Mouse (Mus musculus): ENCODE data around the gene Tmbim1.
"Not testable (repeated sequence)": the region's sequence is repeated elsewhere in the genome, so short reads cannot be mapped to it uniquely, and the experiment has no call there.

Gene Tmbim1

DNA sequence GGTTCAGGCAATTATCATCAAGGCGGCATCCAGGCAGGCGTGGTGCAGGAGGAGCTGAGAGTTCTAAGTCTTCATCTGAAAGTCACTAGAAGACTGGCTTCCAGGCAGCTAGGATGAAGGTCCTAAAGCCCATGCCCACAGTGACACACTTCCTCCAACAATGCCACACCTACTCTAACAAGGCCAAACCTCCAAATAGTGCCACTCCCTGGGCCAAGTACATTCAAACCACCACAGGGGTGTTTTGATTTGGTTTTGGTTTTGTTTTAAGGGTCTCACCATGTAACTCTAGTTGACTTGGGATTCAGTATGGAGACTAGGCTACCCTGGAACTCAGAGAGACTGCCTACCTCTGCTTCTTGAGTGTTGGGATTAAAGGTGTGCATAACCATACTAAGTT lies at the start of gene Tmbim1:
Gene Tmbim1 (minus strand): TSS at position 101 of the 400 bp plus-strand sequence.
- peak; percentile 89 for DNase-seq

GRCm38 (mm10) chr1:74353453-74354229 lies 48.2 kb upstream of the Tmbim1 start:
- no peak for DNase-seq

DNA sequence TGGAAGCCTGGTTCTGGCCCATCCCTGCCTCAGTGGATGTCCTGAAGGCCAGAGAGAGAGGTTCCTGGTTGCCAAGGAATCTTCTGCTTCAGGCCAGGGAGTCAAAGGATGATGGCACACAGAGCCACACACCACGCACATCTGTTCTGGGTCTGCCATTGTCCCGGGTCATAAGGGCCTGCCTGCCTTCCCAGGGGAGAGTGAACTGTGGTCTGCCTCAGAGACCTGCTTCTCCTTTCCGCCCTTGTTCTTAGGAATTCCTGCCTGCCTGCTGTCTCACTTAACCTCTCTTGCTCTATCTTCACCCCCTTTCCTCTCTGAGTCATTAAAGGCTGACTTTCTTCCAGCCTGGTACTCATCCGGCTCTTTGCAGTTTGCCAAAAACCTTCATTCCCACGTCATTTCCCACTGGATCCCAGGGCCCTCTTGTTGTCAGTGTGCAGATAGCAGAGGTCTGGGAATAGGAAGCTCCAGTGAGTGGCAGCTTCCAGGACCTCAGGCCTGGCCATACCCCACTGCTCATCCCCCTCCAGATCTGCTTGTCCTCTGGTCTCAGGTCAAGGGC lies 47.2 kb upstream of the Tmbim1 start:
- peak; percentile 94 for DNase-seq

GRCm38 (mm10) chr1:74351185-74351769 lies 45.9 kb upstream of the Tmbim1 start:
- no peak for DNase-seq

- peak; percentile 88 for DNase-seq
Measured at GRCm38 (mm10) chr1:74344163-74344916, 38.9 kb upstream of the Tmbim1 start.

DNA sequence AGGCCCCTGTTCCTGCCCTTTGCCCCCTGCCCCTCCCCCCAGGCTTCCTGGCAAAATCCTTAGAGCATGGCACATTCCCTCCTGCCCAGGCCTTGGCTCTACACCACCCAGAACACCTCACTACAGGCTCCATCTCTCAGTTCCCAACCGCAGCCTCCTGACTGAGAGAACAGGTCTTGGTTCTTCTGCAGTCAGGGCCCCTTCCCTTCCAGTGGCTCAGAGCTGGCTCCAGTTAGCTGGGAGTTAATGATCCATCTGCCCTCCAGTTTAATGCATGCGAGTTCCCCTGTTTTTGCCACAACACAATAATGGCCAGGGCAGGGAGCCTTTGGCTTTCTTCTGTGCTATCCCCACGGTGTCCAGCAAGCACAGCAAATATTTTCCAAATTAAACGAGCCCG lies 37.7 kb upstream of the Tmbim1 start:
- DNase-seq = no peak

DNA sequence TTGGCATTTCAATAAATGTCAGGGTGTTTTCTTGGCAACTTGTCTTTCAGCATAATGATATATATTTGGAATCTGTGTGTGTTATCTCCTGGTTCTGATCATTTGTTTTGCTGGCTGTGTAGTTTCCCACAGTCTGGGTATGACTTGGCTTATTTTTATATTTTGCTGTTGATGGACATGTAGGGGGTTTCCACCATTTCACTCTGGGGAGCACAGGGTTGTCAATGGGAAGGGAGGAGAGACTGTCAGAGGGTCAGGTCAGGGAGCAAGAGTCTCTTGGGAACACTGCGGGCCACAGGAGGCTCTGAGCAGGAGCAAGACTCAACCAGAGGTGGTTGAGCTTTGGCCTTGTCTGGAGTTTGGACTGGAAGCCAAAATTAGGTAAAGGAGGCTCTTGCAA lies 36.9 kb upstream of the Tmbim1 start:
- no peak for DNase-seq

GRCm38 (mm10) chr1:74341898-74342297 lies 36.5 kb upstream of the Tmbim1 start:
- peak; percentile 89 for DNase-seq

DNA sequence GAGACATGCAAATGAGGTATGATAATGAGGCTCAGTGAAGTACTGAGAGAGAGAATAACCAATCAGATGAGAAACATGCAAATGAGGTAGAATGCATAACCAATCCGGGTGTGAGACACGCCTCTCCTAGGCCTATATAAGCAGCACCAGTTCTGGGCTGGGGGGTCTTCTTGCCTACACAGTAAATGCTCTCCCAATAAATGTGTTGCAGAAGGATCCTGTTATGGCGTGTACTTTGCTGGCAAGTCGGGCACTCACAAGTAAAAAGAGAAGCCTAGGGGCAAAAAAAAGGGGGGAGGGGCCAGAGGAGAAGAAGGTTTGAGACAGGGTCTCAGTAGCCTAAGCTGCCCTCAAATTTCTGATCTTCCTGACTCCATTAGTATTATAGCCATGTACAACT lies 35.6 kb upstream of the Tmbim1 start:
- not testable (repeated sequence) for DNase-seq

DNA sequence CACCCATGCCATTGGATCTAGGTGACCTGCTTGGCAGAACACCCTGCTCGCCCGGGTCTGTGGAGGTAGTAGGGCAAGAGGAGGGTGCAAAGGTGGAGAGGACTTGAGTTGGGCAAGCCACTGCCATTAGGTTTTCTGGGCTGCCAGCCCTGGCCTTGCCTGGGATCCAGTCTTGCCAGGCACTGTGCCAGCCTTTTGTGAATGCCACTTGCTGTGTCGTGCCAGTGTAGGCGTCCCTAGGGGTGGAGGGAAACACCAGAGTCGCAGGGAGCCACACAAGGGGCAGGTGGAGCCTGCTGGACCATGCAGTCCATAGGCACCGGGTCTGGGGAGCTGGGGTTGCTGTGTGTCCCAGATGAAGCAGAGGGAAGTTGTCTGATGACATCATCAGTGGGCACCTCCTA lies 34.9 kb upstream of the Tmbim1 start:
- peak; percentile 98 for DNase-seq

DNA sequence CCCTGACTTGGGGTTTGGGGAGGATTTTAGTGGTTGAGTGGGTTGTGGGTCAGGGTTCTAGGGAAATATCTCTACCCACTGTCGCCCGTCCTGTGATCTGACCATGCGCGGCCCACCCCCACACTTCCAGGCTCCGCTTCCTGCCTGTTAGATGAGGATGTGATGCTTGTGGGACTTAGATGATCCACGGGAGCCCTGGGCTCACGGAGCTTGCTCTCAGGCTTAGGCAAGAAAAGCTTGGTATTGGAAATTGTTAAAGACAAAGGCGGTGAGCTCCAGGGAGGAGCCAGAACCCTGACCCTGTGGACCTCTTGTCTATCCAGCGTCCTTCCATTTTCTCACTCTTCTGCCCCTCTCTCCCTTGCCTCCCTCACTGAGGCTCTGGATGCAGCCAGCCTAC lies 34.5 kb upstream of the Tmbim1 start:
- peak; percentile 90 for DNase-seq

DNA sequence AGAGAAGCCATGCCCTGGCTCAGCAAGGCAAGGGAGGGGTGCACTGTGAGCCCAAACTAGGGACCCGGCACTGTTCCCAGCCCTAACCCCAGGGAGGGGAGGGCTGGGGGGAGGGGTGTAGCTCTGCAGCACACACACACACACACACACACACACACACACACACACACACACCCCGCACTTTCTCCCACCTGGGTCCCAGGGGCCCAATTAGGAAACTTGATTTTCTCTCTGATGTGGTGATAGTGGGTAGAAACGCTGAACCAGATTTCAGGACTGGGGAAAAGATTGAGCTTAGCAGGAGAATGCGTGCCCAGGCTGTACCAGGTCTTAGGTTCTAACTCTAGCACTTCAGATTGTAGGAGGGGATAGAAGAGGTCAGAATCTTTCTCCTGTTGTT lies 33.2 kb upstream of the Tmbim1 start:
- no peak for DNase-seq

DNA sequence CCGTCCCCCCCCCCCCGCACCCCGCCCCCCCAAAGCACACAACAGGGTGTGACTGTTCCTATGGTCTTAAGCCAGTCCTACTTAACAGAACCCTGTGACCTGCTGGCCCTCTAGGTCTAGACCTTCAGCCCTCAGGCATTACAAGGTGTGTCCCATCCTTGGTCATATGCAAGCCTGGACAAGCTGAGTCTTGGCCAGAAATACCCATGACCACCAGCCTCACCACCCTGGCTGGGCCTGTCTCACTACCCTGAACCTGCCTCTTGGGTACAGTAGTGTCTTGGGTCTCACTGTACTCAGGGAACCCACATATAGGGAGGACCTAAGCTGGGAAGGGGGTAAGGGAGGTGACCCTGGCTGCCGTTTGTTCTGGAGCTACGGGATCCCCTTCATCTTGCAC lies 32.6 kb upstream of the Tmbim1 start:
- DNase-seq = no peak

DNA sequence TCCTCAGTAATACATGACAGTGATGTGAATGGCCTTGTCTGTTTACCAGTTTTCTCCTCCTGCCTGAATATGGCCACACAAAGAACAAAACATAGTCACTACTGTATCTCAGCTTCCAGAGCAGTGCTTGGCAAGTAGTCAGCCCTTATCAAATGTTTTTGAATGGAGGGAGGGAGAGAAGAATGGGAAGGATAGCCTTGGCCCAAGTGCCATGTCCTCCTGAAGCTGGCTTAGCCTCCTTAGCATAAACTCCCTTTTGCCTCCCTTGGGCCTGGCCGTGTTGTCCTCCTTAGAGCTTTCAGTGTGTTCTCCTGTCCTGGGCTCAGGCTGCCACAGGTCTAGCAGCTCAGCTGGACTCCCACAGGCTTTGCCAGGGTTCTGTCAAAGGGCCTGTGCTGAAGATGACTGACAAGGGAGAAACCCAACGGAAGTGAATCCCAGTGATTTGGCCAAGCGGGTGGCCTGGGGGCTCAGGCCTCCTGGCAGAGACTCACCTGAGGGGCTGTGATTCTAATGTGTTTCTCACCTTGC lies 31.9 kb upstream of the Tmbim1 start:
- no peak for DNase-seq

DNA sequence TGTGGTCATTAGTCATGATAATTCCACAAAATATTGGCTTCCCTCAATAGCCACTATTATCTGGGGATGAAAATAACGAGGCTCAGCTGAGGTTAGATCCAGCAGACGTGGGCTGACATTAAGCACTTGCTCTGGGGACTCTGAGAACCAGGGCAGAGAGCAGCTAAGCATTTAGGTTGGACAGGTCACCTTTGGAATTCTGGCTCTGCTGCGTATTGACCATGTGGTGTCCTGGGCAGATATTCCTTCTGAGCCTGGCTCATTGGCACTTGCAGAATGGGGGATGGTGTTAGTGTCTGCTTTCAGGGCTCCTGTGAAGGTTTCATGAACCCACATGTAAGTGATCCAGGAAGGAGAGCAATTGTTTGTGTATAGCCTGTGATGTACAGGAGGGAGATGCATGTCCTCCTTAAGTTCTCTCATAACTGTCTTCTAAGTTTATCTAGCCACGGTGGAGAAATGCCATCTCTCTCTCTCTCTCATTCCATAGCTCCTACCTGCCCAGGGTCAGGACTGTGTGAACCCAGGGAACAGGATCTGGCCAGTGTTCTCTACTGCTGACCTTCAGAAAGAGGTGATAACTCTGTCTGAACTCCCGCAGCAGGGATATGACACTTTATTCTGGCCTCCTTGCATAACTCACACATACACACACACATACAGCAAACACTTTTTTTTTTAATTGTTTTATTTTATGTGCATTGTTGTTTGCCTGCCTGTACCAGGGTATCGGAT lies 30.2 kb upstream of the Tmbim1 start:
- DNase-seq = peak; percentile 95

DNA sequence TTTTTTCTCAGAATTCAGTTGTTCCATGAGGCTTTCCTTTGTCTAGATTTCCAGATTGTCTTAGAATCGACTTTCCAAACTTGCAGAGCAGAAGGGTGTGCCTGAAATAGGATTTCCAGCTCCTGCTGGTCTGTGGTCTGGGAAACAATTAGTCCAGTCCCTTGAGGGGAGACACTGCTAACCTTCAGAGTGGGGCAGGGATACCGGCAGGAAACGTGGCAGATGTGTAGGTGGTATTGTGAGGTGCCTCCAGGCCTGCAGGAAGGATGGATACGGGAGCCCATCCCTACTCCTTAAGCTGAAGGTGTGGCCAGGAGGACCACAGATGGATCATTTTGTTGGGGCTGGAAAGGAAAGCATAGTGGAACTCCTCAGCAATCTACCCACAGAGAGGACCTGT lies 29.6 kb upstream of the Tmbim1 start:
- DNase-seq = peak; percentile 98

DNA sequence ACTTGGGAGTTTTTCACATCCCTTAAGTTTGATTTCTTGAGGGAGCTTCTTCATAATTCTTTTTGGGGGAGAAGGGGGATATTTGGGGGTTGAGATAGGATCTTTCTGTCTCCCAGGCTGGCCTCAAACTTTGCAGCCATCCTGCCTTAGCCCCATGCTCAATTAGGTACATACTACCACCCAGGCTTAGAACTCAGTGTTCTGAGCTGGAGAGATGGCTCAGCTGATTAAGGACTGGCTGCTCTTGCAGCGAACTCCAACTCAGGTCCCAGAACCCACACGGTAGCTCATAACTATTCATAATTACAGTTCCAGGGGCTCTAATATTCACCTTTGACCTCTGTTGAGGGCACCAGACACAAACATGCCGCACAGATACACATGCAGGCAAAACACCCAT lies 29.2 kb upstream of the Tmbim1 start:
- peak; percentile 91 for DNase-seq

GRCm38 (mm10) chr1:74332930-74333329 lies 27.5 kb upstream of the Tmbim1 start:
- DNase-seq = peak; percentile 92

DNA sequence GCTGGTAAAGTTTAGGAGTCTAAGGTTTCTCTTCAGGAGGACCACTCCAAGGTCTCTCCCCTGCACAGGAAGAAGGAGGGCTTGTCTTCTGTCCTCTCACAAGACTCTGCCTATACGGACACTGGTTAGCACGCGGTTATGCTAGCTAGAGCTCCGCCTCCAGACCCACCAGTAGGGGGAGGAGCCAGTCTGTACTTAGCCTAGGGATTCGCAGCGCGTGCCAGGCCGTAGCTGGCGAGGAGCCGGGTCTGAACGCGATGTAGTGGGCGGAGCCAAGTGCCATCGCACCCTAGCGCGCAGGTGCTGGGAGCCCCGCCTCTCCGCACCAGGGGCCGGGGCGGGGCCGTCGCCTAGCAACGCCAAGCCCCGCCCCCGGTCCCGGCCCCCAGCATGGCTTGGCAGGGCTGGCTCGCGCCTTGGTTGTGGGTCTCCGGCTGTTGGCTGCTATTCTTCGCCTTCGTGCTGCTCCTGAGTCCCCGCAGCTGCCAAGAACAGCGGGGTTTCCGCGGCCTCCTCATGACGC lies 26.9 kb upstream of the Tmbim1 start:
- DNase-seq = peak; percentile 100

DNA sequence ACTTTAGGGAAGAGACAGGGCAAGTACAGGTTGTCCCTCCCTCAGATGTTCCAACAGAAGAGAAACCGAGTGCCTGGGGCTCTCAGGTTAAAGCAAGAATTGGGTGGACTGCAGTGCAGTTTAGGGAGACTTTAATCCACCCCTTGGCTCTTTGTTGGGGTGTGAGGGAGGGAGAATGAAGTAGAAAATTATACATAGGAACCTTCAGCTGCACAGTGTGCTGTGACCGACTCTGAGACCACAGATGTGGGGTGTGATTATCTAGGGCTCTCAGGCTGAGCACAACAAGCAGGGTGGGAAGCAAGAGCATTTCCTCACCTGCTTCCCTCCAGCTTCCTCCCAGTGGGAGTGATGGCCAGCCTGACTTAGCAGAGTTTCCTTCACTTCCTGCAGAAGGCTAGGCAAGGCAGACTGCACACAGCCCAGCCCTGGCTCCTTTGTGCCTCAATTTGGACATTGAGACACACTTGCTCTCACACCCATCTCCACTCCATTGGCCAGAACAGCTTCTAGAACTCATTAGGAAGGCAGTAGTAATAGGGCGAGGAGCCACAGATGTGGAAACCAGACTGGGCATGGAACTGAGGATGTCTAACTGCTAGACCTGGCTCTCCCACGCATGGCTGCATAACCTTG lies 25.7 kb upstream of the Tmbim1 start:
- peak; percentile 98 for DNase-seq

GRCm38 (mm10) chr1:74329899-74330431 lies 24.5 kb upstream of the Tmbim1 start:
- DNase-seq = no peak

GRCm38 (mm10) chr1:74326916-74327315 lies 21.5 kb upstream of the Tmbim1 start:
- DNase-seq = not testable (repeated sequence)
